Mouse (Mus musculus): ENCODE measurements at regions not wholly inside any gene's neighbourhood (a gene's known extent, or its start where the extent isn't known, plus 50 kb on each side); places are given as distances from the start of the nearest gene placed in this dataset.
"Not testable (repeated sequence)": the region's sequence is repeated elsewhere in the genome, so short reads cannot be mapped to it uniquely, and the experiment has no call there.

- ATAC-seq (ENCODE audit: low FRiP score): no peak
- H3K36me3 ChIP-seq: peaks cover 22% of the 10 kb centered on the region
- no peaks in the 10 kb centered on the region for H3K9me3 ChIP-seq (replicated peaks)
- H3K4me2 ChIP-seq (replicated peaks): peak overlapping the region; percentile 34
- no peaks in the 10 kb centered on the region for H3K4me1 ChIP-seq
- H3K9ac ChIP-seq: no peak overlapping the region
- peak overlapping the region; percentile 15 for H3K4me3 ChIP-seq
- no peaks in the 10 kb centered on the region for H3K27me3 ChIP-seq
- WGBS: 66% methylated on average over 4 of the region's 4 CpGs
- H3K27ac ChIP-seq: no peak overlapping the region; the same call in 1 of the 2 replicates
Measured at GRCm38 (mm10) chrX:50599780-50600179, 171.5 kb upstream of the Olfr1324 start.

GRCm38 (mm10) chrX:50597626-50598025 lies 169.3 kb upstream of the Olfr1324 start:
- 83% methylated on average over 3 of the region's 3 CpGs for WGBS
- H3K9ac ChIP-seq; H3K27me3 ChIP-seq; H3K9me3 ChIP-seq (replicated peaks); ATAC-seq (ENCODE audit: low FRiP score); H3K4me3 ChIP-seq; H3K4me1 ChIP-seq; H3K27ac ChIP-seq: not testable (repeated sequence)
- Histone ChIP-seq H3K4me2 (replicated peaks) (0 out of 2 replicates have a peak overlapping the region, but pooled peaks have one; percentile 32), H3K36me3 (peaks cover 26% of the 10 kb centered on the region)

- Histone ChIP-seq H3K9me3 (replicated peaks) (no peaks in the 10 kb centered on the region), H3K9ac (no peak overlapping the region), H3K27me3 (no peaks in the 10 kb centered on the region), H3K4me1 (no peaks in the 10 kb centered on the region), H3K4me3 (no peak overlapping the region), H3K27ac (no peak overlapping the region), H3K36me3 (peaks cover 26% of the 10 kb centered on the region), H3K4me2 (replicated peaks) (0 out of 2 replicates have a peak overlapping the region, but pooled peaks have one; percentile 32)
- no peak for ATAC-seq (ENCODE audit: low FRiP score)
- 64% methylated on average over 6 of the region's 6 CpGs for WGBS
Measured at GRCm38 (mm10) chrX:50597105-50597504, 168.8 kb upstream of the Olfr1324 start.

GRCm38 (mm10) chrX:50594976-50595375 lies 166.7 kb upstream of the Olfr1324 start:
- 76% methylated on average over 4 of the region's 4 CpGs for WGBS
- not testable (repeated sequence) for H3K27ac ChIP-seq; H3K4me2 ChIP-seq (replicated peaks); H3K27me3 ChIP-seq; H3K9ac ChIP-seq; H3K9me3 ChIP-seq (replicated peaks); H3K4me3 ChIP-seq; H3K4me1 ChIP-seq; ATAC-seq (ENCODE audit: low FRiP score)
- peaks cover 23% of the 10 kb centered on the region for H3K36me3 ChIP-seq

- H3K9me3 ChIP-seq (replicated peaks): no peaks in the 10 kb centered on the region
- H3K27me3 ChIP-seq: no peaks in the 10 kb centered on the region
- 81% methylated on average over 4 of the region's 4 CpGs for WGBS
- ATAC-seq (ENCODE audit: low FRiP score): no peak
- no peak overlapping the region for H3K4me3 ChIP-seq
- H3K4me1 ChIP-seq: no peaks in the 10 kb centered on the region
- 0 out of 2 replicates have a peak, but pooled peaks cover 3% of the 10 kb centered on the region for H3K36me3 ChIP-seq
- no peak overlapping the region for H3K9ac ChIP-seq
- no peak overlapping the region for H3K27ac ChIP-seq
- H3K4me2 ChIP-seq (replicated peaks): no peak overlapping the region
Measured at GRCm38 (mm10) chrX:50591477-50591876, 163.2 kb upstream of the Olfr1324 start.

GRCm38 (mm10) chrX:50590673-50591341 lies 162.5 kb upstream of the Olfr1324 start:
- no peaks in the 10 kb centered on the region for H3K9me3 ChIP-seq (replicated peaks)
- no peak overlapping the region for H3K4me2 ChIP-seq (replicated peaks)
- no peaks in the 10 kb centered on the region for H3K27me3 ChIP-seq
- 0 out of 2 replicates have a peak, but pooled peaks cover 3% of the 10 kb centered on the region for H3K36me3 ChIP-seq
- no peaks in the 10 kb centered on the region for H3K4me1 ChIP-seq
- WGBS: 60% methylated on average over 8 of the region's 8 CpGs
- H3K9ac ChIP-seq: no peak overlapping the region
- H3K4me3 ChIP-seq: no peak overlapping the region; the same call in 1 of the 2 replicates
- H3K27ac ChIP-seq: peak overlapping the region; percentile 30; the same call in 1 of the 2 replicates
- ATAC-seq (ENCODE audit: low FRiP score): no peak

GRCm38 (mm10) chrX:50588892-50589291 lies 160.6 kb upstream of the Olfr1324 start:
- 86% methylated on average over 6 of the region's 6 CpGs for WGBS
- H3K36me3 ChIP-seq: peaks cover 10% of the 10 kb centered on the region; the same call in 1 of the 2 replicates
- no peak overlapping the region for H3K4me3 ChIP-seq
- no peak overlapping the region for H3K27ac ChIP-seq
- no peaks in the 10 kb centered on the region for H3K9me3 ChIP-seq (replicated peaks)
- no peak overlapping the region for H3K9ac ChIP-seq
- no peaks in the 10 kb centered on the region for H3K27me3 ChIP-seq
- H3K4me2 ChIP-seq (replicated peaks): no peak overlapping the region
- no peak for ATAC-seq (ENCODE audit: low FRiP score)
- no peaks in the 10 kb centered on the region for H3K4me1 ChIP-seq

- H3K4me3 ChIP-seq: no peak overlapping the region
- H3K36me3 ChIP-seq: peaks cover 15% of the 10 kb centered on the region
- no peaks in the 10 kb centered on the region for H3K27me3 ChIP-seq
- no peak overlapping the region for H3K9ac ChIP-seq
- WGBS: 64% methylated on average over 12 of the region's 12 CpGs
- ATAC-seq (ENCODE audit: low FRiP score): no peak
- H3K9me3 ChIP-seq (replicated peaks): no peaks in the 10 kb centered on the region
- peak overlapping the region; percentile 15; the same call in 1 of the 2 replicates for H3K4me2 ChIP-seq (replicated peaks)
- H3K4me1 ChIP-seq: no peaks in the 10 kb centered on the region
- no peak overlapping the region for H3K27ac ChIP-seq
Measured at GRCm38 (mm10) chrX:50583741-50584580, 155.7 kb upstream of the Olfr1324 start.

GRCm38 (mm10) chrX:50580200-50580599 lies 151.9 kb upstream of the Olfr1324 start:
- Histone ChIP-seq H3K4me1 (no peaks in the 10 kb centered on the region), H3K36me3 (peaks cover 15% of the 10 kb centered on the region), H3K9me3 (replicated peaks) (no peaks in the 10 kb centered on the region), H3K27ac (no peak overlapping the region), H3K27me3 (no peaks in the 10 kb centered on the region), H3K4me3 (no peak overlapping the region), H3K4me2 (replicated peaks) (no peak overlapping the region), H3K9ac (no peak overlapping the region)
- 57% methylated on average over 7 of the region's 7 CpGs for WGBS
- no peak for ATAC-seq (ENCODE audit: low FRiP score)

GRCm38 (mm10) chrX:50576824-50577223 lies 148.5 kb upstream of the Olfr1324 start:
- Histone ChIP-seq H3K4me2 (replicated peaks) (0 out of 2 replicates have a peak overlapping the region, but pooled peaks have one; percentile 14), H3K4me3 (no peak overlapping the region), H3K4me1 (no peaks in the 10 kb centered on the region), H3K9ac (no peak overlapping the region), H3K27ac (no peak overlapping the region), H3K36me3 (peaks cover 4% of the 10 kb centered on the region; the same call in 1 of the 2 replicates), H3K27me3 (no peaks in the 10 kb centered on the region), H3K9me3 (replicated peaks) (no peaks in the 10 kb centered on the region)
- ATAC-seq (ENCODE audit: low FRiP score): no peak
- WGBS: 53% methylated on average over 7 of the region's 7 CpGs

- not testable (repeated sequence) for H3K4me2 ChIP-seq (replicated peaks); H3K27me3 ChIP-seq; H3K36me3 ChIP-seq; H3K27ac ChIP-seq; H3K4me1 ChIP-seq; H3K9ac ChIP-seq; H3K9me3 ChIP-seq (replicated peaks)
- H3K4me3 ChIP-seq: peak overlapping the region; percentile 6; the same call in 1 of the 2 replicates
- WGBS: 62% methylated on average over 14 of the region's 14 CpGs
- ATAC-seq (ENCODE audit: low FRiP score): peak; percentile 54; the same call in 1 of the 2 replicates
Measured at GRCm38 (mm10) chrX:50572191-50573095, 144.1 kb upstream of the Olfr1324 start.

- H3K9me3 ChIP-seq (replicated peaks): no peaks in the 10 kb centered on the region
- H3K36me3 ChIP-seq: peaks cover 15% of the 10 kb centered on the region
- no peak for ATAC-seq (ENCODE audit: low FRiP score)
- no peaks in the 10 kb centered on the region for H3K4me1 ChIP-seq
- H3K27ac ChIP-seq: no peak overlapping the region
- 66% methylated on average over 6 of the region's 6 CpGs for WGBS
- H3K9ac ChIP-seq: no peak overlapping the region
- H3K27me3 ChIP-seq: no peaks in the 10 kb centered on the region
- H3K4me2 ChIP-seq (replicated peaks): no peak overlapping the region
- no peak overlapping the region for H3K4me3 ChIP-seq
Measured at GRCm38 (mm10) chrX:50569087-50569486, 140.8 kb upstream of the Olfr1324 start.
